ENCODE assay signal across 7 mouse cellular contexts in genomic region chr13:111489502-111489801, GRCm38 (mm10). TPM values are rescaled to one million over a fixed set of nuclear protein-coding genes. Genes with fewer than 3 reads are reported as not detected.
DNase-seq lines count a peak whose midpoint lies in the region; ATAC-seq and TF ChIP-seq lines count a peak whose summit lies in the region.

No protein-coding gene starts in this region.

- peak overlapping the region; percentile 97 for H3K9ac ChIP-seq in neural tube, embryonic 11.5 days (ENCODE audit: low read length)
- H3K9ac ChIP-seq in forebrain, embryonic 14.5 days (ENCODE audit: low read length) = peak overlapping the region; percentile 91
- peak overlapping the region; percentile 99 for H3K9ac ChIP-seq in liver, embryonic 13.5 days
- H3K9ac ChIP-seq in stomach, postnatal 0 days (ENCODE audit: low read length) = peak overlapping the region; percentile 98

- 0% methylated on average over 11 of the region's 33 CpGs for WGBS in neural tube, embryonic 11.5 days
- WGBS in forebrain, embryonic 14.5 days = under 1% methylated on average over 23 of the region's 33 CpGs
- WGBS in liver, embryonic 13.5 days (ENCODE audit: insufficient replicate concordance) = under 1% methylated on average over 20 of the region's 33 CpGs
- 0% methylated on average over 10 of the region's 33 CpGs for WGBS in stomach, postnatal 0 days

- no peaks in the 10 kb centered on the region for H3K36me3 ChIP-seq in neural tube, embryonic 11.5 days (ENCODE audit: control insufficient read depth, insufficient read depth, low read length)
- no peaks in the 10 kb centered on the region for H3K36me3 ChIP-seq in forebrain, embryonic 14.5 days (ENCODE audit: control insufficient read depth, insufficient read depth, low read length)
- H3K36me3 ChIP-seq in liver, embryonic 13.5 days = peaks cover 8% of the 10 kb centered on the region; the same call in 1 of the 2 replicates
- H3K36me3 ChIP-seq in stomach, postnatal 0 days (ENCODE audit: control insufficient read depth, insufficient read depth, low read length) = no peaks in the 10 kb centered on the region

- H3K27me3 ChIP-seq in neural tube, embryonic 11.5 days (ENCODE audit: control insufficient read depth, insufficient read depth, low read length) = peaks cover 12% of the 10 kb centered on the region; the same call in 1 of the 2 replicates
- peaks cover 15% of the 10 kb centered on the region for H3K27me3 ChIP-seq in forebrain, embryonic 14.5 days (replicated peaks; ENCODE audit: control insufficient read depth, insufficient read depth, low read length)
- H3K27me3 ChIP-seq in liver, embryonic 13.5 days = peaks cover 28% of the 10 kb centered on the region
- H3K27me3 ChIP-seq in stomach, postnatal 0 days (ENCODE audit: control insufficient read depth, insufficient read depth, low read length) = no peaks in the 10 kb centered on the region

- no peaks in the 10 kb centered on the region for H3K9me3 ChIP-seq in neural tube, embryonic 11.5 days (ENCODE audit: control insufficient read depth, low read length)
- H3K9me3 ChIP-seq in forebrain, embryonic 14.5 days (replicated peaks; ENCODE audit: control insufficient read depth, low read length) = no peaks in the 10 kb centered on the region
- H3K9me3 ChIP-seq in liver, embryonic 13.5 days (replicated peaks) = no peaks in the 10 kb centered on the region
- no peaks in the 10 kb centered on the region for H3K9me3 ChIP-seq in stomach, postnatal 0 days (ENCODE audit: control insufficient read depth, low read length)

- DNase-seq in neural tube, embryonic 11.5 days (ENCODE audit: low spot score) = no peak
- no peak for DNase-seq in neural tube, embryonic 10.5 days (ENCODE audit: extremely low spot score, low spot score)
- no peak for DNase-seq in forebrain, embryonic 14.5 days (ENCODE audit: low spot score)
- DNase-seq in liver, embryonic 13.5 days = no peak
- no peak for DNase-seq in stomach, postnatal 0 days (ENCODE audit: low spot score)
- DNase-seq in layer of hippocampus, adult 11-12 months (ENCODE audit: low spot score) = no peak

- peak overlapping the region; percentile 62 for H3K4me2 ChIP-seq in neural tube, embryonic 11.5 days (ENCODE audit: low read depth)
- H3K4me2 ChIP-seq in forebrain, embryonic 14.5 days (ENCODE audit: low read length) = peak overlapping the region; percentile 83
- H3K4me2 ChIP-seq in liver, embryonic 13.5 days = peak overlapping the region; percentile 84
- peak overlapping the region; percentile 92 for H3K4me2 ChIP-seq in stomach, postnatal 0 days (replicated peaks; ENCODE audit: low read depth)

- peak overlapping the region; percentile 94 for H3K4me3 ChIP-seq in neural tube, embryonic 11.5 days (ENCODE audit: low read depth, low read length)
- peak overlapping the region; percentile 93 for H3K4me3 ChIP-seq in forebrain, embryonic 14.5 days (ENCODE audit: low read depth, low read length)
- peak overlapping the region; percentile 92 for H3K4me3 ChIP-seq in liver, embryonic 13.5 days (replicated peaks)
- H3K4me3 ChIP-seq in stomach, postnatal 0 days (ENCODE audit: low read depth, low read length) = peak overlapping the region; percentile 88

- no peak for ATAC-seq in neural tube, embryonic 11.5 days (ENCODE audit: insufficient read depth, low FRiP score, low TSS enrichment)
- no peak; the same call in 1 of the 2 replicates for ATAC-seq in forebrain, embryonic 14.5 days
- peak; percentile 22 for ATAC-seq in liver, embryonic 13.5 days (ENCODE audit: low read depth)
- ATAC-seq in stomach, postnatal 0 days (ENCODE audit: low FRiP score, low TSS enrichment) = peak; percentile 15; the same call in 1 of the 2 replicates
- no peak for ATAC-seq in monocyte, adult 5-6 weeks (replicated peaks; ENCODE audit: insufficient number of reproducible peaks, low FRiP score, low TSS enrichment, poor library complexity, severe bottlenecking)

- no peak for TF ChIP-seq EP300 in stomach, postnatal 0 days (optimal IDR thresholded peaks at IDR 0.05)

- H3K4me1 ChIP-seq in neural tube, embryonic 11.5 days (ENCODE audit: control insufficient read depth, insufficient read depth, low read length) = peaks cover 13% of the 10 kb centered on the region
- peaks cover 20% of the 10 kb centered on the region for H3K4me1 ChIP-seq in forebrain, embryonic 14.5 days (ENCODE audit: control insufficient read depth, insufficient read depth, low read length)
- H3K4me1 ChIP-seq in liver, embryonic 13.5 days (replicated peaks) = peaks cover 38% of the 10 kb centered on the region
- H3K4me1 ChIP-seq in stomach, postnatal 0 days (replicated peaks; ENCODE audit: control insufficient read depth, insufficient read depth) = no peaks in the 10 kb centered on the region; the same call in 1 of the 2 replicates

- peak overlapping the region; percentile 98 for H3K27ac ChIP-seq in neural tube, embryonic 11.5 days (ENCODE audit: low read depth, low read length)
- H3K27ac ChIP-seq in forebrain, embryonic 14.5 days (ENCODE audit: low read depth, low read length) = peak overlapping the region; percentile 97
- peak overlapping the region; percentile 98 for H3K27ac ChIP-seq in liver, embryonic 13.5 days
- peak overlapping the region; percentile 99 for H3K27ac ChIP-seq in stomach, postnatal 0 days (replicated peaks)

- TF ChIP-seq CTCF in stomach, postnatal 0 days (IDR thresholded peaks at IDR 0.05; ENCODE audit: low read depth) = peak; percentile 8; the same call in 1 of the 2 replicates

RNA-seq across cellular contexts. Expression of gene Gpbp1, which starts 0.5 kb away (rescaled TPM):
- 129 and 135 TPM in 2 replicates for polyA plus RNA-seq in neural tube, embryonic 11.5 days (2014; fragmentation: Nextera tagmentation; extraction: Ambion mirVana)
- polyA plus RNA-seq in forebrain, embryonic 14.5 days (2014; fragmentation: Nextera tagmentation; extraction: Ambion mirVana) = 115 and 132 TPM in 2 replicates
- polyA plus RNA-seq in liver, embryonic 13.5 days (2015; fragmentation: Nextera tagmentation; extraction: Ambion mirVana) = 38.4 and 53.2 TPM in 2 replicates
- polyA plus RNA-seq in stomach, postnatal 0 days (2015; fragmentation: Nextera tagmentation; extraction: Ambion mirVana) = 33.5 and 35.9 TPM in 2 replicates
- 221 to 257 TPM (median 240 TPM) in 3 replicates for total RNA-seq in monocyte, adult 5-6 weeks (2017)

Comparison
In these comparisons a context has a peak if more than half of its experiments do, and no peak if none do; other contexts are left out.
1. ATAC-seq: peak in liver, embryonic 13.5 days (single experiment) and stomach, postnatal 0 days (single experiment); none in neural tube, embryonic 11.5 days (single experiment), forebrain, embryonic 14.5 days (single experiment) and monocyte, adult 5-6 weeks (single experiment).
2. Peak in every context shown above with its lines, with median percentiles within 50 percentile points of each other: H3K27ac ChIP-seq, H3K4me2 ChIP-seq, H3K4me3 ChIP-seq and H3K9ac ChIP-seq.